Mouse (Mus musculus): ENCODE results near the gene Slc12a7.

DNA sequence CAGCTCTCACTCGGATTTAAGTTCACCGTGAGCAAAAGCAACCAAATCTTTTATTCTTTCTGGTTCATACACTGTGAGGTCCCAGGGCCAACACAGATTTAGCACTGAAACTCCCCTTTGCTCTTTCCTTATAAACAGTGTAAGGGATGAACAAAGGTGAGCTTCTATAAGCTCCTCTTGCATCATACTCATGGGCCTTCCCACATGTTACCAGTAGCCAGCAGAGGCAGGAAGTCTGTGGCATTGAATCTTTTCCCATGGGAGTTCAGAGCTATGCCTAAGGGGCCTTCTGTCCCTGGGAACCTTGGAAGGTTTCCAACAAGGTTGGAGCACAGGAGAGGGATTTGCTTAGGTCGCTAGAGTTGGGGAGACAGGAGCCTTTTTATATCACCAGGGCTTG lies 20.7 kb upstream of the Slc12a7 start:
- TF ChIP-seq CTCF (IDR thresholded peaks at IDR 0.05; ENCODE audit: borderline replicate concordance, control insufficient read depth, extremely low read depth, insufficient read depth, low read length, poor library complexity), result no peak
- TF ChIP-seq POLR2A (IDR thresholded peaks at IDR 0.05; ENCODE audit: control insufficient read depth, extremely low read depth, insufficient read depth, low read length, poor library complexity), result no peak

Data from thymus, adult 2 months (tissue).